Mouse (Mus musculus): ENCODE measurements at regions not wholly inside any gene's neighbourhood (a gene's known extent, or its start where the extent isn't known, plus 50 kb on each side); places are given as distances from the start of the nearest gene placed in this dataset.

DNA sequence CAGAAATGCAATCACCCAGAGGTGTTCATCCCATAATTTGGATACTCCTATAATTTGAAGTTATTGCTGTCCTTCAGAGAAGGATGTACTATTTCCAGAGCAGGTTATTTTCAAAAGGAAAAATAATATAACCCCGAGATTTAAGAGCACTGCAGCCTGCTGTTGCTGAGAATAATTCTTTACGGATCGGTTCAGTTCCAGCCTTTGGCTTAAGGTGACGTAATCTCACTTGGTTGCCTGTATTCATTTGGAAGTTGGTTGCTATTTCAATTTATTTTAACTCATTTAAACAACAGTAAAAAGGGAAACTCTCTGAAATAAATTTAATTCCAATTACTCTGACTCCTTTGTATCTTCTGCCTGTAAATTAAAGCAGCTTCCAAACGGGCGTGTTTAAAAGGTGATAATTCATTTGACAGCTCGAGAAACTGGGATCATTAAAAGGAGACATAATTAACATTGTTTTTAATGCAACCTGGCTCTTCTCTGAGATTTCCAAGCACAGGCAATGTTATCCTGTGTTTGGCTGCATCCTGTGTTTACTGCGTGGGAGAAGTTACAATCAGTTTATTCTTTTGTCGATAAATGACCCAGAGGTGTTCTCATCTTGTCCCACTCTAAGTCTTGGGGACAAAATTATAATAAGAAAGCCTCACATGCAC lies 568.5 kb downstream of the Gm16223 start:
- DNase-seq (ENCODE audit: low spot score), result no peak

DNA sequence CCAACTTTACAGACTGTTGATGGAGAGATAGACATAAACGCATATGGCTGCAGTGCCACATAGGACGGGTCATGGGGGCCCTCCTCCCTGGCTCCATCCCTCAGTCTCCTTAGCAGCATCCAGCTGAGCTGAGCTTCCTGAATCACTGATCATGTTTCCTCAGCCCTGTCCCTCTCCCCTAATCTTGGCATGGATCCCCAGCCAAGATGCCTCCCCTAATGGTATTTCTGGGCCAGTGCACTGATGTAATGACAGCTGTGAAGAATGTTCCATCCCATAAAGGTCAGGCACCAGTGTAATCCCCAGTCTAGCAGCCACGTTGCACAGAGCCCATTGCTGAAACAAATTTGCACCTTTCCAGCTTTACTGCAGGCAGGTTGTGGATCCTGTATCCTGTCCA lies 576.5 kb upstream of the Cpeb2 start:
- DNase-seq (ENCODE audit: low spot score), result peak; percentile 5

DNA sequence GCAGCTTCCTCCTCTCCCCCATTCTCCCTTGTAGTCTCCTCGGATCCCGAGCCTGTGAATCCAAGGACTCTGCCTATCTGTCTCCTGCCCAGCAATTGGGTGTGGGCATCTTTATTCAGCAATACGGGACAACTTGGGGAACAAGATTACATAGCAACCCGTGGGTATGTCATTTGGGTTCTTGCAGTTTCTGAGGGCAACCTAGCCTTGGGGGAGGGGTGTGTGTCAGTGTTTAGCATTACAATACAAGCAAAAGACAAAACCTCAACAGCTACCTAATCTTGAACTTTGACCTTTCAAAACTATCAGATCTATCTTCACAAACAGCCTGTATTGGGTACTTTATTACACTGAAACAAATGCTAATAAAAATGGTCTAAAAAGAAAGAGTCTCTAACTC lies 573.0 kb upstream of the Cpeb2 start:
- no peak for DNase-seq (ENCODE audit: low spot score)

DNA sequence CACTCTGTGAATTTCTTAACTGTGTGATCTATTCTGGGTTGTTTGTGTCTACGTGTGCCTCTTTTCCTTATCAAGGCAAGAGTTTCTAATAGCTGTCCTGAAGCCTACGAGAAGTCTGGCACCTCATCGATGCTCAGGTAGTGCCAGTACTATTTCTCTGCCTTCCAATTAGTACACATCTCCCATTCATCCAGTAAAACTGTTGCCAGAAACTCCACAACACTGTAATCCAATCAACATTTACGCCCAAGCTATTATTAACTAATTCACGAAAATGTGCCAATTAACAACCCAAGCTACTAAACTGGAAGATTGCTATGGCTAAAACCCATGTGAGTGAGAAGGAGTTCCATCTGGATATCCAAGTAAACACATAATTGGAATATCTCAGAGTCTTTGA lies 553.4 kb upstream of the Cpeb2 start:
- DNase-seq (ENCODE audit: low spot score), result no peak

DNA sequence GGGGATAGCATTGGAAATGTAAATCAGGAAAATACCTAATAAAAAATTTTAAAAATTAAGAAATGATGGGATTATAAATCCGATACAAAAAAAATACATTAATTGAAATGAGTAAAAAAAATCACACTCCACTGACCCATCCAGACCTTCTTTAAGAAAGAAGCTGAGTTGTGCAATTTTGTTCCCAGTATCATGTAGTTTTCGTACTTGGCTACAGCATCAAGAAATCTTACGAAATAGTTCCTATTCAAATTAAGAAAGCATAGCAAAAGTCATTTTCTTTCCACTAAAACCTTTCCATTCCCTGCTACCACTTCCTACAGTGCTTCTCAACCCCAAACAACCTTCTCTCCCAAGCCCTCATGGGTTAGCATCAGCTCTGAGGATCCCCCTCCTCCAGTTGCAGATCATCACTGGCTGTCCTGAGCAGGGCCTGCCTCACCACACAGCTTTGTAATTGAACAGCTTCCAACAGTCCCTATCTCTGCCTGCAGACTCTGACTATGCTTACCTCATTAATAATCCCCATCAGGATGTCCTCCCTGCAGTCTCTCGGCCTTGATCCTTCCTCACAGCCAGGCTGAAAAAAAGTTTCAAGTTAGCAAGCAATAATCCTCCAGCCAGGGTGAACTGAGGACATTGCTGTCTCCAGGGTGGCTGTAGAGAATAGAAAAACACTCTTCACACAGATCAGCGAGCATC lies 547.5 kb upstream of the Cpeb2 start:
- DNase-seq (ENCODE audit: low spot score), result no peak

DNA sequence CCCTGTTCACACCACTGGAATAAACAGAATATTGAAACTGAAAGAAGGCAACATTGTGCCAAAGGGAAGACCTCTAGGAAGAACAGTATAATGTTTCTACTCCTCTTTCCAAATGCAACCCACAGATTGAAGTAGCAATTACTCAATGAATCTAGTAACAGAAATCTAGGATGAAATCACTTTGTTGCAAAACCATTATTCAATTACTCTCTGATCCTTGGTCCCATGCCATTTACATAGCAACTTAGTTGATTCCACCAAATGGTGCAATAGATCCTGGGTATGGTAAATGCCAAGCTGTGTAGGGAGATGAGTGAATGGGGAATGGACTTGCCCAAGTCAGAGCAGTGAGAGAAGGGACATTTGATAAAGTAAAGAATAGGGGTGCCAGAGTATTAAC lies 545.8 kb upstream of the Cpeb2 start:
- no peak for DNase-seq (ENCODE audit: low spot score)

Data from embryo, embryonic 10 days (tissue).